Mouse (Mus musculus): ENCODE measurements around the gene A1cf. TPM values are rescaled to one million over a fixed set of nuclear protein-coding genes. Genes with fewer than 3 reads are reported as not detected.
A peak's percentile ranks its signal among the peaks of the same experiment; 100 is the strongest.

A1cf gene
- polyA plus RNA-seq, 1 experiment from 2014 or later = not detected

DNA sequence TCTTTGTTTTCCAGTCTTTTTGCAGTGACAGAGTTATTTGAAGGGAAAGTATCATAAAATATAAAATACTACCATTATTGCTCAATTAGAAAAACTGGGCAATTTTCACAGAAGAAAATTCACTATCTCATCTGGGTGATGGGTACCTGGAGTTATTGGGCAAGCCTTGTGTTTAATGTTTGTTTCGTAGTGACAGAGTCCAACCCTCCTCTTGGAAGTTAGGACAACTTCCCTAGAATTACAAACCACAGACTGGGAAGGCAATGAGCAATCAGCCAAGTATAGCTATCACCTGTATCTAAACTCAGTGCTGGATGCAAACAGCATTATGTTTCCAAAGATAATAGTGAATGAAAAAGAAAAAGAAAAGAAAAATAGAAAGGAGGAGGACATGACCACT lies 28.1 kb downstream of the A1cf start:
- Histone ChIP-seq H3K9ac (no peak overlapping the region), H3K4me3 (ENCODE audit: low read depth, low read length) (no peak overlapping the region), H3K27me3 (ENCODE audit: insufficient read depth, low read length) (no peaks in the 10 kb centered on the region), H3K9me3 (ENCODE audit: low read depth, low read length) (no peaks in the 10 kb centered on the region), H3K27ac (ENCODE audit: low read depth) (no peak overlapping the region), H3K4me1 (ENCODE audit: insufficient read depth) (no peaks in the 10 kb centered on the region), H3K36me3 (ENCODE audit: insufficient read depth) (no peaks in the 10 kb centered on the region), H3K4me2 (no peak overlapping the region)
- WGBS = 73% methylated on average over 1 of the region's 1 CpGs
- no peak for TF ChIP-seq CTCF (IDR thresholded peaks at IDR 0.05; ENCODE audit: low read depth)
- DNase-seq = no peak
- ATAC-seq (ENCODE audit: insufficient read depth) = no peak

DNA sequence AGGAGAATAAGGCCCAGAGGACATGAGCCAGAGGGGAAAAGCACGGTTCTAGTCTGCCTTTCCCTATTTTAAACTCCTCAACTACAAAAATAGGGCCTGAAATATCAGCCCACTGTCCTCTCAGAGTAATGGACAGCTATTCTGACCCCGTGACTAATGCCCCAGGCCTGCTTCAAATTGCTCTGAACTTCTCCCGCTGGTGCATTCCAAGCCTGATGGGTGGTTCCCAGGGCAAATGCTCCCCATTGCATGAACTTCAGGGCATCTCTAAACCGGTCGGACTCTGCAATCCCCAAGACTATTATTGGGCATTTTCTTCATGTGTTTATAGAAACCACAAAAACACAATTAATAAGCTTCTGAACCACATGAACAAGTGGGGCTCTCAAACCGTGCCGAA lies 37.1 kb downstream of the A1cf start:
- DNase-seq (no peak), ATAC-seq (ENCODE audit: insufficient read depth) (no peak)
- no peak for TF ChIP-seq CTCF (IDR thresholded peaks at IDR 0.05; ENCODE audit: low read depth)
- no peak overlapping the region for H3K4me2 ChIP-seq
- H3K4me3 ChIP-seq (ENCODE audit: low read depth, low read length) = no peak overlapping the region
- no peak overlapping the region for H3K27ac ChIP-seq (ENCODE audit: low read depth)
- H3K27me3 ChIP-seq (ENCODE audit: insufficient read depth, low read length) = no peaks in the 10 kb centered on the region
- H3K9me3 ChIP-seq (ENCODE audit: low read depth, low read length) = no peaks in the 10 kb centered on the region
- no peaks in the 10 kb centered on the region for H3K4me1 ChIP-seq (ENCODE audit: insufficient read depth)
- H3K9ac ChIP-seq = no peak overlapping the region
- no peaks in the 10 kb centered on the region for H3K36me3 ChIP-seq (ENCODE audit: insufficient read depth)
- 71% methylated on average over 7 of the region's 7 CpGs for WGBS

DNA sequence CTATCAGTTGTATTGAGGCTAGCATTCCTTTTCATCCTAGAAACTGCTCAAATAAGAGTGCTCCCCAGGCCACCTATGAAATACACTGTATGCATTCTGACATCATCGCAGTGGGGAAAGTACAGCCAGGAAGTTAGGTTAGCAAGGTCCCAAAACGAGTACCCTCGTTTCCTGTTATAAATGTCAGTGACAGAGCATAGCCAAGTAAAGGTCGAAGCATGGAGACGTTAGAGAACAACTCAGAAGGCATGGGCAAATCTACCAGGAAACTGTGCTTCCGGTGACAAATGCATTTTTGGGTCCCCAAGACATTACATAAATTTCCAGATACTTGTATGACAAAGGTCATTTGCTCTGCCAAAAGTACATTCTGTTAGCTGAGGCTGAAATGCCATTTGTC lies 41.9 kb downstream of the A1cf start:
- 43% methylated on average over 6 of the region's 6 CpGs for WGBS
- DNase-seq = peak; percentile 27
- Histone ChIP-seq H3K4me1 (ENCODE audit: insufficient read depth) (no peaks in the 10 kb centered on the region), H3K36me3 (ENCODE audit: insufficient read depth) (no peaks in the 10 kb centered on the region), H3K27me3 (ENCODE audit: insufficient read depth, low read length) (no peaks in the 10 kb centered on the region), H3K4me3 (ENCODE audit: low read depth, low read length) (no peak overlapping the region), H3K9ac (no peak overlapping the region), H3K27ac (ENCODE audit: low read depth) (no peak overlapping the region), H3K9me3 (ENCODE audit: low read depth, low read length) (no peaks in the 10 kb centered on the region), H3K4me2 (no peak overlapping the region)
- TF ChIP-seq CTCF (IDR thresholded peaks at IDR 0.05; ENCODE audit: low read depth) = no peak
- ATAC-seq (ENCODE audit: insufficient read depth) = no peak

DNA sequence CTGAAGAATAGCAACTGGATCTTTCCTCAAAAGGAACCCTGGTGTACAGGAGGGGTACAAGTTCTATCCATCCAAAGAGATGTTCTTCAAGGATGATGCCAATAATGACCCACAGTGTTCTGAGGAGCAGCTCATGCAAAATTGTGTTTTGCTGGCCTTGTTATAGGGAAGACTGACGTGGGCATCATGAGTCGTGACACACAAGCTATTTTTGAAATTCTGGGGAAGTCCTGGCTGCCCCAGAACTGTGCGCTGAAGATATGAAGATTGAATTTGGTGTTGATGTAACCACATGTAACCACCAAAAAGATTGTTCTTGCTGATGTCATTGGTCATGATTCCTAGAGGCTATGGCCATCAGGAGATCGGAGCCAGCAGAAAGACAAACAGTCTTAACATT lies 45.4 kb downstream of the A1cf start:
- 88% methylated on average over 4 of the region's 4 CpGs for WGBS
- Histone ChIP-seq H3K4me2 (no peak overlapping the region), H3K27ac (ENCODE audit: low read depth) (no peak overlapping the region), H3K36me3 (ENCODE audit: insufficient read depth) (no peaks in the 10 kb centered on the region), H3K9me3 (ENCODE audit: low read depth, low read length) (no peaks in the 10 kb centered on the region), H3K9ac (no peak overlapping the region), H3K4me3 (ENCODE audit: low read depth, low read length) (no peak overlapping the region), H3K4me1 (ENCODE audit: insufficient read depth) (no peaks in the 10 kb centered on the region), H3K27me3 (ENCODE audit: insufficient read depth, low read length) (no peaks in the 10 kb centered on the region)
- no peak for TF ChIP-seq CTCF (IDR thresholded peaks at IDR 0.05; ENCODE audit: low read depth)
- ATAC-seq (ENCODE audit: insufficient read depth) = no peak
- DNase-seq = no peak

DNA sequence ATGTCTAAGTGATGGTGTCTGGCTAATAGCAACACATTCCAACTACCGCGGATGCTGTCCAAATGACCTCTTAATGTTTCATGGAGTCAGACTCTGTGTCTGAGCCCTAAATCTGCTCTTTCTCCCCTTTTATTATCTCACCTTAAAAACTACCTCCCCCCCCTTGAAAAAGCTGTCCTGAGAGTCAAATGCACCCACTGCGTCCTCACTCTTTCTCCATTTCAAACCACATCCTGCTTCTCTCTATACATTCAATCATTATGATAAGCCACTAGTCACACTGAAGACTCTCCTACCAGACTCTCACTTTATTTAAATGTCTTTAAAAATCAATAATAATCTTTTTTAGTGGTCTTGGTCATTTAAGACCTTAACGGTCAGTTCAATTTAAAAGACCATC lies 51.8 kb downstream of the A1cf start:
- Histone ChIP-seq H3K9me3 (ENCODE audit: low read depth, low read length) (no peaks in the 10 kb centered on the region), H3K4me3 (ENCODE audit: low read depth, low read length) (no peak overlapping the region), H3K36me3 (ENCODE audit: insufficient read depth) (no peaks in the 10 kb centered on the region), H3K27me3 (ENCODE audit: insufficient read depth, low read length) (no peaks in the 10 kb centered on the region), H3K4me1 (ENCODE audit: insufficient read depth) (no peaks in the 10 kb centered on the region), H3K27ac (ENCODE audit: low read depth) (no peak overlapping the region), H3K9ac (no peak overlapping the region), H3K4me2 (no peak overlapping the region)
- ATAC-seq (ENCODE audit: insufficient read depth) (no peak), DNase-seq (no peak)
- no peak for TF ChIP-seq CTCF (IDR thresholded peaks at IDR 0.05; ENCODE audit: low read depth)
- WGBS = 85% methylated on average over 4 of the region's 4 CpGs

DNA sequence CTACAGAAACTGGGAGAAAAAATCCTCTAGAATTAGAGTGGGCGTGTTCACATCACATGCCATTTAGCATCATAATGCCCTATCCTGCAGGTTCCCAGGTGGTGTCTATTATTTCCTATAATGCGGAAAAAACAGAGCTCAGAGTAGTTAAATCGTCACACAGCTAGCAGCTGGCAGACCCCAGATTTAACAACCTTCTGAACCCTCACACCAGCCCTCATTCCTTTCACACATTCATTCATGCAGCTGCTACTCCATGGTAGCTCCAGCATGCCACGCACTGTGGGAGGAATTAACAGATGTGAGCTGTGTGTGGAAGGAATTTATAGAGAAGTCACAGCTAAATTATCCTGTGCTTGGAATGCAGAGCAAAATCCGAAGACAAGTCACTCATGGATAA lies 53.3 kb downstream of the A1cf start:
- 58% methylated on average over 5 of the region's 5 CpGs for WGBS
- H3K36me3 ChIP-seq (ENCODE audit: insufficient read depth) = no peaks in the 10 kb centered on the region

GRCm38 (mm10) chr19:31923615-31924352 lies 55.2 kb downstream of the A1cf start:
- Histone ChIP-seq H3K27me3 (ENCODE audit: insufficient read depth, low read length) (no peaks in the 10 kb centered on the region), H3K4me2 (no peak overlapping the region), H3K36me3 (ENCODE audit: insufficient read depth) (no peaks in the 10 kb centered on the region), H3K4me1 (ENCODE audit: insufficient read depth) (no peaks in the 10 kb centered on the region), H3K27ac (ENCODE audit: low read depth) (no peak overlapping the region), H3K4me3 (ENCODE audit: low read depth, low read length) (no peak overlapping the region), H3K9me3 (ENCODE audit: low read depth, low read length) (no peaks in the 10 kb centered on the region), H3K9ac (no peak overlapping the region)
- ATAC-seq (ENCODE audit: insufficient read depth) = no peak
- DNase-seq = no peak
- 77% methylated on average over 6 of the region's 6 CpGs for WGBS
- no peak for TF ChIP-seq CTCF (IDR thresholded peaks at IDR 0.05; ENCODE audit: low read depth)

More for the DNA sequence above, 53.3 kb downstream of the A1cf start:
- no peak for TF ChIP-seq CTCF (IDR thresholded peaks at IDR 0.05; ENCODE audit: low read depth)
- H3K4me3 ChIP-seq (ENCODE audit: low read depth, low read length) = no peak overlapping the region
- H3K9ac ChIP-seq = no peak overlapping the region
- no peaks in the 10 kb centered on the region for H3K4me1 ChIP-seq (ENCODE audit: insufficient read depth)
- no peak for DNase-seq
- no peaks in the 10 kb centered on the region for H3K27me3 ChIP-seq (ENCODE audit: insufficient read depth, low read length)
- no peaks in the 10 kb centered on the region for H3K9me3 ChIP-seq (ENCODE audit: low read depth, low read length)
- H3K4me2 ChIP-seq = no peak overlapping the region
- H3K27ac ChIP-seq (ENCODE audit: low read depth) = no peak overlapping the region
- ATAC-seq (ENCODE audit: insufficient read depth) = no peak
